Mouse (Mus musculus) ovary, adult 18-20 months (tissue): ENCODE data around the gene Qtrt1.
"Not testable (repeated sequence)": the region's sequence is repeated elsewhere in the genome, so short reads cannot be mapped to it uniquely, and the experiment has no call there.

Experiments used
- DNase-seq: peaks from one replicate; pipeline ENCODE4 v3.0.0; 2022; ENCODE audit warnings: low spot score, mixed read lengths

The Qtrt1 gene

DNA sequence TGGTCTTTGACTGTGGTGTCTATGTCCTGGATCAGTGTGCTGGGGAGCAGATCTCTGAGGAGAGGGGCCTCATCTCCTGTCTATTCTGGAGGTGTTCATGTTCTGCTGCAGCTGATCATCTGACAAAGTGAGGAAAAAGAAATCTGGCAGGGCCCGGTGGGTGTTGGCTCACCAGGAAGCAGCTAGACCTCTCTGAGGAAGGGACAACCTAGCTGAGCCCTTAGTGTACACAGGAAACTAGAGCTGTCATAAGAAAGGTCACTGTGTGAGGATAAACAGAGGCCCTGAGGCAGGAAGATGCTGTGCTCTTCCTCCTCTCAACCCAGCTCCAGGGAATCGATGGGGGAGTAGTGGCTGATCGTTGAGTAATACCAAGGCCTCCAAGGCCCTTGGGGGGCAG, 38.6 kb downstream of the Qtrt1 start:
- DNase-seq, result no peak

DNA sequence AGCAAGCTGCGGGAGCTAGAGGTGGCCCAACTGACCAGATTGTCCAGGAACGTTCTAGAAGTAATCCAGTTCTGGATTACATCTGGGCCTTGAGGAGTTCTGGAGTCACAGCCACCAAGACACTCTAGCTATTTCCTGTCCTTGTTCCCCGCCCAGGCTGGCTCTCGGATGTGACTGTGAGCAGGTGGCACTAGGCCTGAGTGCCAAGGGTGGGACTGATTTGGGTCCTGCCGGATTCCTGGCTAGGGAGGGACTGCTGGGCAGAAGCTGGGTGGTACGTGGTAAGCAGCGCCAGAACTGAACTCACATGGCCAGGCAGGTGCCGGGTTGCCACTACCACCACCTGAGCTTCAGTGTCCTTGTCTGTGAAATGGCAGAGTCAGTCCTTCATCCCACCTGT, 39.8 kb downstream of the Qtrt1 start:
- DNase-seq, result no peak

DNA sequence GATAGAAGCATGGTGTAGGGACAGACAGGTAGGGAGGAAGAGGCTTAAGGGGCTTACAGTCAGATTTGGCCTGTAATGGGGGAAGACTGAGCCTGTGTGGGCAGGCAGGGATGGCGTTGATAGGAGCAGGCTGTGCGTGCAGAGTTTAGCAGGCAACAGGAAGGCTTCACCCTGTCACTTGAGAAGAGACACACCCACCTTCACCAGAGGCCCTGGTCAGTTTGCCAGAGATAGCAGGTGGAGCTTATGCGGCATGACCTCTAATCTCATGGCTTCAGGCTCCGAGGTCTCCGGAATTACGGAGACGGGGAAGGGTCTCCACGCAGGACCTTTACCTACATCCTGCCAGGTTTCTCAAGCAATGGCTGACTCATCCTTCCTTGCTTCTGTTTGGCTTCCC, 40.2 kb downstream of the Qtrt1 start:
- DNase-seq, result no peak

DNA sequence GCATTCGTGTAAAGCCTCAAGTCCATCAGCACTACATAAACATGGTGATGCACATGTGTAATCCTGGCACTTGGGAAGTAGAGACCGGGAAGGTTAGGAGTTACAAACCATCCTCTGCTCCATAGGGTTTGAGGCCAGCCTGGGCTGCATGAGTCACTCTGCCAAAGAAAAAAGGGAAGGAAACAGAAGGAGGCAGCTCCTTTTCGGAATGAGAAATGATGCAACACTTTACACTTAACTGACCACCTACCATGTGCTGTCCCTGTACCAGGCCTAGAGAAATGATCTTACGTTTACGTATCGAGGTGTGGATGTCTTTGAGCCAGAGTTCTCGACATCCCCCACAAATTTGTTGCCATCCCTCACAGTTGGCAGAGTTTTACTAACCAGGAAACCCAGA, 41.4 kb downstream of the Qtrt1 start:
- no peak for DNase-seq

DNA sequence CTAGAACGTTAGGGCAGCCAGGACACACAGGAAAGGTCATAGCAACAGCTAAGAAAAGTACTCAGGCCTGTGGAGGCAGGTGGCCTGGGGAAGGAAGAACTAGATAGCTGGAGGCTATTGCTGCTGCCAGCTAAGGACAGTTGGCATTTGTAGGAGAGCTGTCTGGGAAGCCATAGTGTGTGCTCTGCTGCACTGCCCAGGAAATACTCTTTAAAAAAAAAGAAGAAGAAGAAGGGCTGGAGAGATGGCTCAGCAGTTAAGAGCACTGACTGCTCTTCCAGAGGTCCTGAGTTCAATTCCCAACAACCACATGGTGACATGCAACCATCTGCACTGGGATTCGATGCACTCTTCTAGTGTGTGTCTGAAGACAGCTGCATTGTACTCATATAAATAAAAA, 41.8 kb downstream of the Qtrt1 start:
- no peak for DNase-seq

DNA sequence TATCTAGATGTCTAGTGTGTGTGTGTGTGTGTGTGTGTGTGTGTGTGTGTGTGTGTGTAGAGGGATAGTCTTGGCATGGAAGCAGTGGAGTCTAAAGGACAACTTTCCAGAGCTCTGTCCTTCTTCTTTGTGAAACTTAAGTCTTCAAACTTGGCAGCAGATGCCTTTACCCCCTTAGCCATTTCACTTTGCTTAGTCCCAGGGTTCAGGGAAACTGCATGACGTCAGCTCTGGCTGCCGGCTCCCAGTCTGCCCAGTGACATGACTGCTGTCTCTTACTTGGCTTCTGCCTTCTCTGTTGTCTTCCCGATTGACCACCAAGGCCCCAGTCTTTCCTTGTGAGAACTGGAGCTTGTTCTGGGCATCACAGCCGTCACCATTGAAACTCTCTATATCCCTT, 42.9 kb downstream of the Qtrt1 start:
- DNase-seq, result no peak

DNA sequence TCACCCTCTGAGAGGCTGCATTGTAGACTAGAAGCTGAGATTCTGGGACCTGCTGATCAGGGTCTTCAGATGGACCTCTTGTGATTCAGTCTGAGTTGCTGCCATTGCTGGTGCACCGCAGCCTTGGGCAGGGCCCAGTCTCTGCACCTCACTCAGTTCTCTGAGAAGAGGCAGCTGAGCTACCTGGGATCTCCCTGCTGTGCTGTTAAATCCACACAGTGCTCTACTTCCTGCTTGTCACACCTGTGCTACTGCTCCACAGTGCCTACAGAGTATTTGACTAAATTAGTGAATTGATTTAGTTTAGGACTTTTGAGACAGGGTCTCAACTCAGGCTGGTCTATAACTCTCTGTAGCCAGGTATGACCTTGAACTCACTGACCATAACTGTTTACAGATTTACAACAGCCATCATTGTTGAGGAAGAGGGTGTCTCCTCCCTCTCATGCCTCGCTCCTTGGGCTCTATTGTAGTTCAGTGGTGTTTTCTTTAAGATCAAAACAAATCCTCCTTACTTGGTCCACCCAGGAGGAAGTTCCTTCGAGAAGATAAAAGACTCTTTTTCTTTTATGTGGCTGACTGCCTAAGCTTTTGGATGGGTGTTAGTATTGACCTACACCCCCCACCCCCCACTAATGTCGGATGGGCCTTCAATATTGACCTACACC, 43.6 kb downstream of the Qtrt1 start:
- DNase-seq, result no peak

DNA sequence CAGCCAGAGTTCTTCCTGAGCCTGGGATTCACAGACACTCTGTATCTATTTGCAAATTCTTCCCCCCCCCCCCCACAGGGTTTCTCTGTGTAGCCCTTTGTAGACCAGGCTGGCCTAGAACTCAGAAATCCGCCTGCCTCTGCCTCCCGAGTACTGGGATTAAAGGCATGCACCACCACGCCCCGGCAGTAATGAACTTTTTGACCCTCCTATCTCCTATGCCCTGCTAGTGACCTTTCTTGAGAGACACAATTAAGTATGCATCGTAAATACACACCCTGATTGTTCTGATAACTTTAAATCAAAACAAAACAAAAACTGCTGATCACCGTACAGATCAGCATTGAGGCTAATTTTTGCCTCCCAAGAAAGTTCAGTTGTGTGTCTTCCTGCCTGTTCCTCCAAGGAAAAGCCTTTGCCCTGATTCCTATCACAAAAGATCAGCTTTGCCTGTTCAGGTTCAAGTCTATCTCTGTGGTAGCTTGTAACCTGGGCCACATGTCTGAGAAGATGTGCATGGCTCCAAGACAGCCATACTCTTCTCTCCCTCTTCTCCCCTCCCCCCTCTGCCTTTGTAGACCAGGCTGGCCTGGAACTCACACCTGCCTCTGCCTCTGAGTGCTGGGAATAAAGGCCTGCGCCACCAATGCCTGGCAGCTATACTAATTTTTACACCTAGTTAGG, 44.8 kb downstream of the Qtrt1 start:
- no peak for DNase-seq

DNA sequence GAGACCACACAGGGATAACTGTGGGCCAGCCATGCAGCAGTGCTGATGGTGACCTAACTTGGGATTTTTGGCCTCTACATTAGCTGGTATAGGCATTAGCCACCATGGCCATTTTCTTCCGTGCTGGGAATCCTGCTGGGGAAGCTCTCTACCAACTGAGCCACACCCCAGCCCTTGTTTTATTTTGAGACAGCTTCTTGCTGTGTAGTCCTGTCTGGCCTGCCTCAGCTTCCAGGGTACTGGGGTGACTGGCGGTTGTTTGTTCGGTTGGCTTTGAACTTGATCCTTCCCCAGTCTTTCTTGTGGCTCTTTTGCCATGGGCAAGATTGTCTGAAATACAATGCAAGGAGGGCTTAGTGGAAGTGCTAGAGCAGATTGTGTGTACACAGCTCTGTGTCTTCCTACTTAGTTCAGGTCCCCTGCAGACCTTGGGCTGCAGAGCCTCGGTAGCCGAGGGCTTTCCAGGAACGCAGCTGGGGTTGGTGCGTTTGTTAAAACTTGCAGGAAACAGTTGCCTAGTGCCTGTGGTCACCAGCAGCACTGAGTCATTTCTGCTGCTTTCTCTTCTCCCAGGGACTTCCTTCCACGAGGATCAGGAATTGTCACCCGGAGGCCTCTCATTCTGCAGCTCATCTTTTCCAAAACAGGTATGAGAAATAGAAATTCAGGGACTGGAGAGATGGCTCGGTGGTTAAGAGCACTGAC, 45.4 kb downstream of the Qtrt1 start:
- no peak for DNase-seq

DNA sequence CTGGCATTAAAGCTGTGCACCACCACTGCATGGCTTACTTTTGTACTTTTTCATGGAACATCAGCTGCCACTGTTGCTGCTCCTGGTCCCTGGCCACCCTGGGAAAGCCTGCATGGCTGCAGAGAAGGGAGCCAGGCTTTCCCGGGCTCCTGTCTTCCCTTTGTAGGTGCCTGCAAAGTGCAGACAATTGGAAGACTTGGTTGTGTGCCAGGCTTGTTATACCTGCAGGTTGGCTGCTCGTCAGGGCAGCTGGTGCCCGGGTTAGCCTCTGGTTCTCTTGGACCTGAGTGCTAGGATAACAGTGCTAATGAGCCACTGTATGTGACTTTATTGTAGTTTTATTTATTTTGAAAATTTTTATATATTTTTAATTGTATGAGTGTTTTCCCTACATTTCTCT, 47.2 kb downstream of the Qtrt1 start:
- DNase-seq, result no peak

DNA sequence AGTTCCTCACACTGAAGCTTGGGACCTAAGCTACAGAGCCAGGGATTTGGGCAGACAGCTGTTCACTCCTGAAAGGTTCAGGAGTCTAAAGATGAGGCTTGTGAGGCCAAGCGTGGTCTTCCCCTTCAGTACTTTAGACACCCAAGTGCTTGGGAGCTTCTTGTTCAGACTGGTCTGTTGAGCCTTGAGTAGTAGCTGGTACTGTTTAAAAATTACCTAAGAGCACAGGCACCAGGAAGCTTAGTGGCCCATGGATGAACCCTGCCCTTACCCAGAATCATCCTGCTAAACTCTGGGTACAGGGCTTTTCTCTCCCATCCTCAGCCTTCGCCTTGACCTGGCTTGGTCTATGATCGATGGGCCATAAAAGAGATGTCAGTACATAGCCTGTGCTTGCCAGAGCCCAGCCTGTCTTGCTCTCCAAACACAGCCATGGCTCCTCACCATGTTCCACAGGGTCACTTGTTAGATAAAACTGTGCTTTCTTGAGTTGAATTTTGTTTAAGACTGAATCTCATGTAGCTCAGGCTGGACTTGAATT, 48.8 kb downstream of the Qtrt1 start:
- no peak for DNase-seq

DNA sequence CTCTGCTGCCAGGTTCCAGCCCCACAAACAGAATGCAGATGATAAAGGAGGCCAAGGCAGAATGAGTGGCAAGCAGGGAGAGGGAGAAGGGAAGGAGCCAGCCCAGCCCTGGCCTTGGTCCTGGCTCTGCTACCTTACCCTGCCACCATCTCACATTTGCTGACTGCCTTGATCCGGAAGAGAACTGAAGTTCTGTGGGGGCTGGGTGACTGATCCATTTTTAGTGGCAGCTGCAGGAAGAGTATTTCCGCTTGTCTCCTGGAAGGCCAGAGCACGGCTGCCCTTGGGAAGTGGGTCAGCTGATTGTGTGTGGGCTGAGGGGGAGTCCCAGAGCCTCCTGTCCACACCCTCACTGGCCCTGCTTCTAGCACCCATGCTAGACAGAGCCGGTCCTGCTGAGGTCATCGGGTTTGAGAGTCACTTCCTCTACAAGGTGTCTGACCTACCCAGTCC, 51.5 kb downstream of the Qtrt1 start:
- peak; percentile 68 for DNase-seq

DNA sequence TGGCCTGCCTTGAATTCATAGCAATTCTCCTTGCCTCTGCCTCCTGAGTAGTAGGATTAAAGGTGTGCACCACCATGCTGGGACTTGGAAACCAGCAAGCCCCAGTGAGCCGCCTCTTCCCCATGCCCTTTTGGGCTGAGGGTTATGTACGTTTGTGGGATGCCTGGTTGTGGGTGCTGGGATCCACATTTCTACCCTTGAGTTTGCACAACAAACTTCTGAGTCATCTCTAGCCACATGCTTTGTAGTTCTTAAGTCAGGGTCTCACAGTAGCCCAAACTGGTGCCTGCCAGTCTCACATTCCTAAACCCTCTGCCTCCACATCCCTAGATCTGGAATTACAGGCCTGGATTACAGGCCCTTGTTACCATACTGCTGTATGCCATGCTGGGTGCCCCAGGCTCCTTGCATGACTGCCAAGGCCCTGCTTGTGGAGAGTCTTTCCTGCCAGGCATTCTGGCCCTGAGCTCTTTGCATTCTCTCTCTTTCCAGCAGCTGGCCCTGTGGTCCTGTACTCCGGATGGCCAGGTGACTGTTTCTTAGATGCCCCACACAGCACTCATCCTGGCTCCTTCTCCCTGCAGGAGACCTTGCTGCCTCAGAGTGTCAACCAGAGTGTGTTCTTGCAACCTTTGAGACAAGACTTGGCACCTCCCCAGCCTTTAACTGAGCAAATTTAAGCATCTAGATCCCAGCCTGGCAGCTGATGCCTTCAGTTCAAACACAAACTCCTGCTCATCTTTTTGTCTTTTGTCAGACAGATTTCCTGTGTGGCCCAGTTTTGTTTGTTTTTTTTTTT, 52.3 kb downstream of the Qtrt1 start:
- DNase-seq, result no peak

DNA sequence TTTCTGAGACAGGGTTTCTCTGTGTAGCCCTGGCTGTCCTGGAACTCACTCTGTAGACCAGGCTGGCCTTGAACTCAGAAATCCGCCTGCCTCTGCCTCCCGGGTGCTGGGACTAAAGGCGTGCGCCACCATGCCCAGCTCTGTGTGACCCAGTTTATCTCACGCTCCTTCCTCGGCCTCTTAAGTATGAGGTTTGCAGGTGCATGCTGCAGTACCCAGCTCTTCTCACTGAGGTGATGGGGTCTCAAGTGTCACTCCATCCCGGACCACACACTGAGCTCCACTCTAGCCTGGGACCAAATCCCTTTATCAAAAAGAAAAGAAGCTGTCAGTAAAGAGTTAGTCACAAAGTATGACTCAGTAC, 52.9 kb downstream of the Qtrt1 start:
- DNase-seq, result not testable (repeated sequence)

DNA sequence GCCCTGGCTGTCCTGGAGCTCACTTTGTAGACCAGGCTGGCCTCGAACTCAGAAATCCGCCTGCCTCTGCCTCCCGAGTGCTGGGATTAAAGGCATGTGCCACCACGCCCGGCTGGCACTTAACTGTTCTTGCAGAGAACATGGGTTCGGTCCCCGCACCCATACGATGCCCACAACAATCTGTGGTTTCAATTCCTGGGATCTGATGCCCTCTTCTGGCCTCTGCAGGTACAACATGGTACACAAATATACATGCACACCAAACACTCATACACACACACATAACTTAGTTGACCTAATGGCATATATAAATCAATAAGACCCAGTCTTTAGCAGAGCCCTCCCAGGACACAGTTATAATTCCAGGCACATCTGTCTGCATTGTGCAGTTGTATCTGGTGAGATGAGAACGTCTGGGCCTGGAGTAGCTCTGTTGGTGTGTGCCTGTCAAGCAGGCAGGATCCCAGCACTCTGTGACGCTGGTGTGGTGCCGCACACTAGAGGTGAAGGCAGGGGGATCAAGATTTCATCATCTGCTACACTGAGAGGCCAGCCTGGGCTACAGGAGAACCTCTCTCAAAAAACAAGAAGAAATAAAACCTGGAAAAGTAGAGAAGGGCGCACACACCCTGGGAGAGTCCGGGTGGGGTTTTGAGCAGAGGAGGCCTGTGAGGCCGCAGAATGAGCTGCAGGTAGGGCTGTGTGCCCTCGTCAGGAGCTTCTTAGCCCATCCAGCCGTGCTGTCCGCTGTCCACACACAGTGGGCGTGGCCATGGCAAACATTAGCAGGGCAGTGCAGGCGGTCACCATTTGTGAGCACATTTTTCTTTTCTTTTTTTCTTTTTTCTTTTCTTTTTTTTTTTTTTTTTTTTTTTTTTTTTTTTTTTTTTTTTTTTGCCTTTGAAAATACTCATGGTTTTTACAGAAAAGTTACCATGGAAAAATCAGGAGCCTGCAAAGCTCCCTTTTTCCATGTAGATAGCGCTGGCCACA, 57.7 kb downstream of the Qtrt1 start:
- no peak for DNase-seq
